Mouse (Mus musculus) hindlimb bud, embryonic 11.5 days (tissue): ENCODE results near the gene Txnl4b.

ENCODE experiments used
- DNase-seq: peaks from one replicate; pipeline ENCODE4 v3.0.0-alpha.2; 2012; ENCODE audit warnings: low read depth, low spot score; ENCODE audit errors: extremely low spot score

Gene Txnl4b

DNA sequence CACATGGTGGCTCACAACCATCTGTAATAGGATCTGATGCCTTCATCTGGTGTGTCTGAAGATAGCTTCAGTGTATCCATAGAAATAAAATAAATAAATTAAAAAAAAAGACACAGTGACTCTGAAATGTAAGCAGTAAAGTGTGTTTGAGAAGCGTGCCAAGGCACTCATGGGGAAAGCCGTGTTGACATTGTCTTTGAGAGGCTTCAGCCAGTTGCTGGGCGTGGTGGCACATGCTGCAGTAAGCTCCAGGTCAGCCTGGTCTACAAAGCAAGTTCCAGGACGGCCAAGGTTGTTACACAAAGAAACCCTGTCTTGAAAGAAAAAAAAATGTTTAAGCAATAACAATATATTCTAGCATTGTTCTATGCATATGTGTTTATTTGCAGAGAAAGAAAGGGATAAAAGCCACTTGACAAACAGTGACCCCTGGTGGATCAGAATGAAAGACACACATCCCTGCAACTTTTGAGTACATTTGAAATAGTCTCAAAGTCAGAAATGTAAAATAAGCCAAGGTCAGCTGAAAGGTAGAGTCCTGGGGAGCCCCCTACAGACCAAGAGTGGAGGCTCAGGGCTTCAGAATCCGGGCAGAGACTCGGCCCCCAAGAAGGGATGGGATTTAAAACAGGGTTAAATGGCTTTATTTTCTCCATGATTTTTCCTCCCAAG is 27.6 kb downstream of the Txnl4b start:
- DNase-seq = no peak

DNA sequence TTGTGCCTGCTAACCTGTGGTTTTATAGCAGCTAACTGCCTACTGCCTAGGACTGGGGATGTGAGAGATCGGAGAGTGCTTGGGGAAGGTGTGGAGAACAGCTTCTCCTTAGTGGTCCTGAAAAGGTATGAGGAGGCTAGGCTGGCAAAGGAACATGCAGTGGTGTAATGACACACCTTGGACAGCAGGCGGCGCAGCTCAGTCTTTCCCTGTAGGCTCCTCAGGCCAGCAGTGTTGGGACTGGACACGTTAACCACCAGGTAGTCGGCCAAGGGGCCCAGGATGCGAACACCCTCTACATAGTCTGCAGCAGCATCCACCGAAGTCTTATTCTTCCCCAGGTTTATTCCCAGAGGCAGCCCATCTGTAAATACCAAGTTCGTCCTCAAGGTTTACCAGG is 30.2 kb downstream of the Txnl4b start:
- DNase-seq = no peak

DNA sequence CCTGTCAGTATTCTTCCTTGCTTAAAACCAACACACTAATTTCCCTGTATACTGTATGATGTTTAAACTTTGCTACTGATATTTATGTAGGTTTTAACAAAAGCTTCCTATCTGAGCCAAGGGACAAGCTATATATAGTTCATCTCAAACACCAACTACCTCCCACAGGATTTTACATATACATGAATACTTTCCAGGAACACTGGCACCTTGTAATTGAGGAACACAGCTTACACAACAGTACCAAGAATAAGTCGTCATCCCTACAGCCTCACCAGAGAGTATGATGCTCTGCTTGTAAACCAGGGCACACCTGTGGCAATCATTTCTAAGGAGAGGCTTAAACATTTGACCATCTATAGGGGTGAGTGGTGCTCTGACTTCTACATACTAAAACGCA is 41.0 kb downstream of the Txnl4b start:
- DNase-seq = no peak

DNA sequence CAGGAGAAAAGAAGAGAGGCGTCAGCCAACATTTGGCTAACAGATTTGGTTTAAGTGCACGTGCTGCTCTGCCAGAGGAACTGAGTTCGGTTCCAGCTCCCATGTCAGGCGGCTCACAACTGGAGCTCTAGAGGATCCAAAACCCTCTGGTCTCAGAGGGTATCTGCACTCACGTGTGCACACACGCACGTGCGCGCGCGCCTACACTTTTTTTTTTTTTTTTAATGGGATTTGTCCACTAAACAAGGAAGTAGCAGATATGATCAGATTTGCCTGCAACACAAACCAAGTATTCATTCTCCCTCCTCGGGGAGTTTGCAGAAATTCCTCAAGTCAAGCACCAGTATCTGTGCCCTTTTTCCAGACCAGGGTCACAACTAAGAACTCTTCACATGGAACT is 42.0 kb downstream of the Txnl4b start:
- DNase-seq = no peak

DNA sequence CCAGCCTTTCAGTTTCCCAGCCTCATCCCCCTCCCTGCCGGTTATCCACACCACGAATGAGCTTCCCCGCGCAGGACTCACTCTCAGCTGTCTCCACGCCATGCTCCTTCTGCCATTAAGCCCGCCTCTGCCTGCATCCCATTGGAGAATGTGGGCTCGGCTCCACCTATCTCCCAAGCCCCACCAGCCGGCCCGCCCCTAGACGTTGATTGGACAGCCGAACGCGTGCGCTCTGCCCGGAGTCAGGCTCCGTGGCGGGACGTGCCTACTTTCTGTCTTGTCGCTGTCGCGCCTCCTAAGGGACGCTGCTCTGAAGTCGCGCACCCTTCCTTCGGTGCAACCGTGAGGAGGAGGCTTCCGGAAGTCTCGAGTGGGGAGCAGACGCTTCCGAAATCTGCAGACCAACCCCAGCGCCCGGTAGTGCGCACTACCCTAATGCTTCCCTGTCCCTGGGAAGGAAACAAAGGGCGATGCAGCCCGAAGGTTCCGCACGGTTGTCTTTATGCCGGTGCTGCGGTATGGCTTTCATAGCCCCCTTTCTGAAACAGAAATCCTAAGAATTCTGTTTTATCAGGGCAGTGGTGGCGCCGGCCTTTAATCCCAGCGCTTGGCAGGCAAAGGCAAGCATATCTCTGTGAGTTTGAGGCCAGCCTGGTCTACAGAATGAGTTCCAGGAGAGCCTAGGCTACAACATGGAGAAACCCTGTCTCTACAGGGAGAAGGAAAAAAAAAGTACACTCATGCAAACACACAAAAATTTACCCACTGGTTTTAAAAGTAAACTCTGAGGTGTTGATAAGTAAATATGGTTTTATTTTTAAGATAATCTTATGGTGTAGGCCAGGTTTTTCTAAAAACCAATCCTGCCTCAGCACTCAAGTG is 42.8 kb downstream of the Txnl4b start, which contains the start of gene Dhodh:
Gene Dhodh (minus strand): TSS at position 403 of the 882 bp plus-strand sequence.
- peak; percentile 73 for DNase-seq

DNA sequence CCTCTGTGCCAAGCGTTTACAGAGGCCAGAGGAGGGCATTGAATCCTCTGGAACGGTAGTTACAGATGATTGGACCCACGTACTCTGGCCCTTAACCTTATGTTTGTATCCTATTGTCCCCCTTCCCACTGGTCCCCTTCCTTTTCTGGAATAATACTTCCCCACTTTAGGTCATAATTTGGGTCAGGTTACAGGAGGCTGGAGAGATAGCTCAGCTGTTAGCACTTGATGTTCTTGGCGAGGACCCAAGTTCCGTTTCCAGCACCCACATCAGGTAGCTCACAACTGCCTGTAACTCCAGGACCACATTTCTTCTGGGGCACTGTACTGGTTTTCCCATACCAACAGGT is 43.4 kb downstream of the Txnl4b start:
- no peak for DNase-seq

DNA sequence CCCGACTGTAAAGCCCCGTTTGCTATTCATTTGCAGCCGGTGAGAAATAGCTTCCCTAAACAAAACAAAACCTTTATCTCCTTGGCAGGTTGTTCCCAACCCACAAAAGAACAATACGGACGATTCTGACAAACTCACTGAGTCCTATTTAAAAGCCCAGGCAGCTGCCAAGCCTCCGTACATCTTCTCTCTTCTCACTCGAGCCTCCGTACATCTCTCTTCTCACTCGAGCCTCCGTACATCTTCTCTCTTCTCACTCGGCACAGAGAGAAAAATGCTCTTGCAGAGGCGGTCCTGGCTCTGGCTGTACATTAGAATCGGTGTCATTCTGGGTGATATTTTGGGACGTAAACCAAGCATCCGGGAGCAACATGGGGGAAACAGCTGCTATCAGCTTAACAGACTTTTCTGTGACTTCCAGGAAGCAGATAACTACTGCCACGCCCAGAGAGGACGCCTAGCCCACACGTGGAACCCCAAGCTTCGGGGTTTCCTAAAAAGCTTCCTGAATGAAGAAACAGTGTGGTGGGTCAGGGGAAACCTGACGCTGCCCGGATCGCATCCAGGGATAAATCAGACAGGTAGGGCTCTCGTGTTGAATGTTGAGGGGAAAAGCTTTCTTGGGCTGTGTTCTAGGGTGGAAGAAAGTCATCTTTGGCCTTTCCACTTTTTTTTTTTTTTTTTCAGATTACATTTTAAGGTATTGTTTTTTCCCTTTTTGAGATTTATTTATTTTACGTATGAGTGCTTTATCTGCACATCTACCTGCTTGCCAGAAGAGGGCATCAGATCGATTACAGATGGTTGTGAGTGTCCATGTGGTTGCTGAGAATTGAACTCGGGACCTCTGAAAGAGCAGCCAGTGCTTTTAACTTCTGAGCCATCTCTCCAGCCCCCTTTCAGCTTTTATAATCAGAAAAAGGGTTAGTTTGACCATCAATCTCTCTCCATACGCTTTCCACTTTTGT is 48.8 kb downstream of the Txnl4b start, which contains the start of gene Pkd1l3:
Gene Pkd1l3 (plus strand): TSS at position 275 of the 968 bp plus-strand sequence.
- DNase-seq = no peak

DNA sequence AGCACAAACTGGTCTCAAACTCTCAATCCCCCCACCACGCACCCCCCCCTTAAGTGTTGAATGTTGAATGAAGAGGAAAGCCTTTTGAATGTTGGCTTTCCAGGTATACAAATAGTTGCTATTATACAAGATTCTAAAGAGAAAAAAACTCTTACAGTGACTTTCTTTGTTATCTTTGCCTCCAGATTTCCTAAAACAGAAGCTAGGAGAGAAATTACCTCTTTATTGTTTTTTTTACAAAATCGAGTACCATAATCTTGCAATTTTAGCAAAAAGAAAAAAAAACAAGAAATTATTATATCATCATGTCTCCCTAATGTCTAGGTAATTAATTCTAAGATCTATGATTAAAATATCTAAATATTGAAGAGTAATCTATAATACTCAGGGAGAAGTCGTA is 49.9 kb downstream of the Txnl4b start:
- no peak for DNase-seq
